Mouse (Mus musculus): ENCODE measurements at regions not wholly inside any gene's neighbourhood (a gene's known extent, or its start where the extent isn't known, plus 50 kb on each side); places are given as distances from the start of the nearest gene placed in this dataset.

GRCm38 (mm10) chr10:43750401-43750800 is 151.1 kb downstream of the Qrsl1 start:
- no peak for DNase-seq

- DNase-seq, result no peak
Measured at GRCm38 (mm10) chr10:43750854-43751253, 150.7 kb downstream of the Qrsl1 start.

- DNase-seq, result peak; percentile 41 to 68
Measured at GRCm38 (mm10) chr10:43751881-43752675, 149.5 kb downstream of the Qrsl1 start.

- DNase-seq, result no peak
Measured at GRCm38 (mm10) chr10:43756881-43757565, 144.5 kb downstream of the Qrsl1 start.

GRCm38 (mm10) chr10:43758124-43759025 is 143.2 kb downstream of the Qrsl1 start:
- DNase-seq, result no peak

GRCm38 (mm10) chr10:43759186-43759905 is 142.2 kb downstream of the Qrsl1 start:
- no peak for DNase-seq

GRCm38 (mm10) chr10:43759906-43760281 is 141.7 kb downstream of the Qrsl1 start:
- DNase-seq, result no peak

GRCm38 (mm10) chr10:43761979-43762570 is 139.5 kb downstream of the Qrsl1 start:
- DNase-seq, result no peak

- DNase-seq, result no peak
Measured at GRCm38 (mm10) chr10:43764581-43764980, 137.0 kb downstream of the Qrsl1 start.

- DNase-seq, result no peak
Measured at GRCm38 (mm10) chr10:43765275-43765674, 136.3 kb downstream of the Qrsl1 start.

GRCm38 (mm10) chr10:43765829-43766486 is 135.6 kb downstream of the Qrsl1 start:
- DNase-seq, result no peak

- no peak for DNase-seq
Measured at GRCm38 (mm10) chr10:43767961-43768726, 133.4 kb downstream of the Qrsl1 start.

GRCm38 (mm10) chr10:43769026-43769425 is 132.5 kb downstream of the Qrsl1 start:
- no peak for DNase-seq

GRCm38 (mm10) chr10:43775807-43776206 is 125.7 kb downstream of the Qrsl1 start:
- no peak for DNase-seq

- DNase-seq, result peak in 1 of 2 experiments; percentile 7
Measured at GRCm38 (mm10) chr10:43777612-43778600, 123.6 kb downstream of the Qrsl1 start.

GRCm38 (mm10) chr10:43780571-43780970 is 121.0 kb downstream of the Qrsl1 start:
- no peak for DNase-seq

- no peak for DNase-seq
Measured at GRCm38 (mm10) chr10:43783304-43783703, 118.2 kb downstream of the Qrsl1 start.

GRCm38 (mm10) chr10:43790780-43791179 is 110.8 kb downstream of the Qrsl1 start:
- DNase-seq, result no peak

- DNase-seq, result no peak
Measured at GRCm38 (mm10) chr10:43791525-43792021, 110.0 kb downstream of the Qrsl1 start.

Measured in cerebellum, postnatal 25 days (tissue).